Mouse (Mus musculus): Measurements from ENCODE around the gene Abracl. TPM values are rescaled to one million over a fixed set of nuclear protein-coding genes. Genes with fewer than 3 reads are reported as not detected.

Abracl gene
- 3.3 and 5.9 TPM in 2 replicates for polyA plus RNA-seq (2012; rRNA removed; ENCODE audit: low replicate concordance)

DNA sequence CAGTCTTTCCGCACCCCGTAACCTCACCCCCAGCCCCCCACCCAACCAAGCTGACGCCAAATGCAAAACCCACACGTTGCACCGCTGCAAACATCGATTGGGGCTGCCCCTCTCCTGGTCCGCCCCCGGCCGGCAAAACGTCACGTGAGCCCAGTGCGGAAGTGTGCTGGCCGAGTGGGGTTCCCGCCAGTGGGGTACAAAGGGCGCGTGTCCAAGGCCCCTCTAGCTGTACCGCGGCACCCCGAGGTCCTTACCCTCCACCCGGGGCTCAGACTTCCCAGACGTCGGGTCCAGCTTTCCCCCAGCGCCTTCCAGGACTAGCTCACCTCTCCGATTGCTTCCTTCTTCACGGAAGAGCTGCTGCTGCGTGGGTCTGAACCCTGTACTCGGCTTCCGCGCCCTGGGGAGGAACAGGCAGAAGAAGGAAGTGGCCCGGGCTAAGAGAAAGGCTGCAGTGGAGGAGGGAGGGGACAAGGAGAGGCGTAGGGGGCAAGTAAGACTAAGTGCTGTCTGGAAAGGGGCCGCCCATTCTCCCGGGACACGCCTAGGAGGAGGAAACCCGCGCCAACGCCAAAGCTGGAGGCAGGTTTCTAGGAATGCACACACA lies at the start of gene Abracl:
Abracl (minus strand) TSS at position 548 of the 607 bp plus-strand sequence.

DNA sequence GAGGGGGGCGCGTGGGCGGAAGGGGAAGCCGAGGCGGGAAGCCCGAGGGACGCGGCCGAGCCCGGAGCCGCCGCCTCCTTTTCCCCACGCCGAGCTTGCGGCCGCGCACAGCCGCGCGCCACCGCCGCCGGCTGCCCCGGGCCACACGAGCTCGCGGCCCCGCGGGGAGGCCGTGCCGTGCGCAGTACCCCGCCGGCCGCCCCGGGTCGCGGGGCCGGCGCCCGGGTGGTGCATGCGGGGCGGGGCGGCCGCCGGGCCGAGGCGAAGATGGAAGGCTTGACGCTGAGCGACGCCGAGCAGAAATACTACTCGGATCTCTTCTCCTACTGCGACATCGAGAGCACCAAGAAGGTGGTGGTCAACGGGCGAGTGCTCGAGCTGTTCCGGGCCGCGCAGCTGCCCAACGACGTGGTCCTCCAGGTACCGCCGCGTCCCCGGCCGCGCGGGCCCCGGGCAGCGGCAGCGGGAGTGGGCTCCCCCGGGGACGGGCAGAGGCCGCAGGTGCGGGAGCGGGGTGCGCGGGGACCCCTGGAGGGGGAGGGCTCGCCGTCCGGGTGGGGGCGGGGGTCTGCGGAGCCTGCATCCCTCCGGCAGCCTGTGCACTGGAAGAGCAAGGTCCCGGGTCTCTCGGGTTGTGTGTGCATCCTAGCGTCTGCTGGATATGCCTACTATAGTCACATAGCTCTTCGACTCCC lies 32.8 kb upstream of the Abracl start, which contains the start of gene Reps1:
Reps1 (plus strand) TSS at position 166 of the 695 bp plus-strand sequence.

Other genes with a start within 250 kb of the Abracl start
- 0.16 and 21.9 TPM in 2 replicates for gene Txlnb, start 227.1 kb downstream of the Abracl start, polyA plus RNA-seq (2012; rRNA removed; ENCODE audit: low replicate concordance)
- gene Heca, start 75.2 kb downstream of the Abracl start, polyA plus RNA-seq (2012; rRNA removed; ENCODE audit: low replicate concordance) = 17.8 and 19.5 TPM in 2 replicates
- gene Reps1, start 32.6 kb upstream of the Abracl start, polyA plus RNA-seq (2012; rRNA removed; ENCODE audit: low replicate concordance) = 37.3 and 49.4 TPM in 2 replicates
- not detected in 2 replicates for gene Ect2l, start 187.6 kb upstream of the Abracl start, polyA plus RNA-seq (2012; rRNA removed; ENCODE audit: low replicate concordance)
- gene Ccdc28a, start 211.7 kb upstream of the Abracl start, polyA plus RNA-seq (2012; rRNA removed; ENCODE audit: low replicate concordance) = 13.7 and 22.3 TPM in 2 replicates